12 mouse cellular contexts compared by ENCODE assay signal in the genomic region with DNA sequence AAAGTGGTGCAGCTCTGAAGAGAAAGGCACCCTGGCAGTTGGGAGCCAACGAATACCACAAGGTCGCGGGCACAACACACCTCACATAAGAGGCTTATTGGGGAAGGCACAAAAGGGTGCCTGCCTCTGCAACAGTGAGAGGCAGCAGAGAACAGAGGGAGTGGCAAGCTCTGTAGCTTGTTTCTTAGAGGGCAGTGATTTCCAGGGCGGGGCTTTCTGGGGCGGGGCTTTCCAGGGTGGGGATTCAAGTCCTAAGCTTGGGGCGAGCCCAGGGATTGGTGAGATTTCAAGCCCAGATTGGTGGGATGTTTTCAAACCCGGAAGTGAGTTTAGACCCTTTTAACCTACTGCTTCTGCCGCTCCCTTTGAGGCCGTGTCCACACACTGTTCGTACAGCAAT.
A peak's percentile ranks its signal among the peaks of the same experiment; 100 is the strongest.
DNase-seq lines count a peak whose midpoint lies in the region; ATAC-seq and TF ChIP-seq lines count a peak whose summit lies in the region.
"Had no signal": no experiment of that assay in that cellular context is flagged by ENCODE, and none has a peak within 500 bp of the region (broad histone marks: within the 10 kb centered on the region; RNA-seq: fewer than 3 reads in every experiment).

No protein-coding gene starts in this region.

- no peaks in the 10 kb centered on the region for H3K36me3 ChIP-seq in kidney, embryonic 16.5 days (ENCODE audit: insufficient read depth, low read length)
- no peaks in the 10 kb centered on the region for H3K36me3 ChIP-seq in forebrain, embryonic 16.5 days (ENCODE audit: control insufficient read depth, insufficient read depth)
- no peaks in the 10 kb centered on the region for H3K36me3 ChIP-seq in stomach, postnatal 0 days (ENCODE audit: control insufficient read depth, insufficient read depth, low read length)

- no peak for TF ChIP-seq CTCF in stomach, postnatal 0 days (IDR thresholded peaks at IDR 0.05; ENCODE audit: low read depth)

- no peak for ATAC-seq in kidney, embryonic 16.5 days (ENCODE audit: low FRiP score, low TSS enrichment)
- peak; percentile 73 for ATAC-seq in forebrain, embryonic 16.5 days
- no peak for ATAC-seq in stomach, postnatal 0 days (ENCODE audit: low FRiP score, low TSS enrichment)
- ATAC-seq: activated CD4-positive, CD25-positive, alpha-beta regulatory T cell, adult 4 months had no signal

- no peaks in the 10 kb centered on the region for H3K27me3 ChIP-seq in kidney, embryonic 16.5 days (ENCODE audit: insufficient read depth, low read length)
- no peaks in the 10 kb centered on the region for H3K27me3 ChIP-seq in forebrain, embryonic 16.5 days (replicated peaks; ENCODE audit: control insufficient read depth, insufficient read depth, low read length)
- H3K27me3 ChIP-seq in stomach, postnatal 0 days (ENCODE audit: control insufficient read depth, insufficient read depth, low read length), result no peaks in the 10 kb centered on the region

- WGBS in kidney, embryonic 16.5 days, result 52% methylated on average over 10 of the region's 10 CpGs
- WGBS in forebrain, embryonic 16.5 days, result 19% methylated on average over 10 of the region's 10 CpGs
- 35% methylated on average over 10 of the region's 10 CpGs for WGBS in stomach, postnatal 0 days

- H3K4me1 ChIP-seq in kidney, embryonic 16.5 days (ENCODE audit: insufficient read depth, low read length), result 0 out of 2 replicates have a peak, but pooled peaks cover 7% of the 10 kb centered on the region
- H3K4me1 ChIP-seq in forebrain, embryonic 16.5 days (replicated peaks; ENCODE audit: control insufficient read depth, insufficient read depth, low read length), result peaks cover 18% of the 10 kb centered on the region
- H3K4me1 ChIP-seq in stomach, postnatal 0 days (replicated peaks; ENCODE audit: control insufficient read depth, insufficient read depth), result no peaks in the 10 kb centered on the region

- no peak overlapping the region for H3K4me3 ChIP-seq in kidney, embryonic 16.5 days (ENCODE audit: low read length)
- H3K4me3 ChIP-seq in forebrain, embryonic 16.5 days (replicated peaks; ENCODE audit: low read length), result 0 out of 2 replicates have a peak overlapping the region, but pooled peaks have one; percentile 8
- no peak overlapping the region for H3K4me3 ChIP-seq in stomach, postnatal 0 days (ENCODE audit: low read depth, low read length)

- H3K27ac ChIP-seq in kidney, embryonic 16.5 days (ENCODE audit: low read length), result no peak overlapping the region
- no peak overlapping the region for H3K27ac ChIP-seq in forebrain, embryonic 16.5 days (ENCODE audit: low read length)
- no peak overlapping the region for H3K27ac ChIP-seq in stomach, postnatal 0 days (replicated peaks)

- H3K9me3 ChIP-seq in kidney, embryonic 16.5 days (ENCODE audit: low read length), result no peaks in the 10 kb centered on the region
- H3K9me3 ChIP-seq in forebrain, embryonic 16.5 days (ENCODE audit: control insufficient read depth, low read length), result no peaks in the 10 kb centered on the region
- H3K9me3 ChIP-seq in stomach, postnatal 0 days (ENCODE audit: control insufficient read depth, low read length), result no peaks in the 10 kb centered on the region

- TF ChIP-seq EP300 in stomach, postnatal 0 days (optimal IDR thresholded peaks at IDR 0.05), result no peak

- peak; percentile 12 for DNase-seq in kidney, adult 11 months
- DNase-seq in kidney, postnatal 14 days, result peak; percentile 6
- peak; percentile 21 for DNase-seq in stomach, postnatal 0 days (ENCODE audit: low spot score)
- DNase-seq in heart, adult 11 months, result no peak
- DNase-seq in frontal cortex, postnatal 25 days (ENCODE audit: low spot score in 2 of 2), result no peak
- no peak for DNase-seq in right cerebral cortex, postnatal 36 days (ENCODE audit: low spot score in 2 of 2)
- DNase-seq: cerebellum, postnatal 25 days; layer of hippocampus, adult 9-11 months; lung, adult 18-20 months had no signal

- H3K4me2 ChIP-seq in kidney, embryonic 16.5 days (replicated peaks; ENCODE audit: low read depth, low read length), result no peak overlapping the region
- peak overlapping the region; percentile 39 for H3K4me2 ChIP-seq in forebrain, embryonic 16.5 days (ENCODE audit: low read length)
- no peak overlapping the region for H3K4me2 ChIP-seq in stomach, postnatal 0 days (replicated peaks; ENCODE audit: low read depth)

- H3K9ac ChIP-seq in kidney, embryonic 16.5 days (replicated peaks; ENCODE audit: low read length), result no peak overlapping the region
- H3K9ac ChIP-seq in forebrain, embryonic 16.5 days (replicated peaks; ENCODE audit: low read depth, low read length), result 0 out of 2 replicates have a peak overlapping the region, but pooled peaks have one; percentile 5
- H3K9ac ChIP-seq in stomach, postnatal 0 days (ENCODE audit: low read length), result no peak overlapping the region

Comparison
In these comparisons a context has a peak if more than half of its experiments do, and no peak if none do; other contexts are left out.
1. DNase-seq: peak in kidney, adult 11 months (single experiment), kidney, postnatal 14 days (single experiment) and stomach, postnatal 0 days (single experiment); none in heart, adult 11 months (single experiment), frontal cortex, postnatal 25 days (0 of 2) and right cerebral cortex, postnatal 36 days (0 of 2).